17 mouse cellular contexts compared by ENCODE assay signal in genomic region chr10:43363431-43363851, GRCm38 (mm10).
A peak's percentile ranks its signal among the peaks of the same experiment; 100 is the strongest.
DNase-seq lines count a peak whose midpoint lies in the region; ATAC-seq and TF ChIP-seq lines count a peak whose summit lies in the region.
"Had no signal": no experiment of that assay in that cellular context is flagged by ENCODE, and none has a peak within 500 bp of the region (broad histone marks: within the 10 kb centered on the region; RNA-seq: fewer than 3 reads in every experiment).

No protein-coding gene starts in this region.

- 80% methylated on average over 5 of the region's 5 CpGs for WGBS in kidney, adult 2 months
- WGBS in kidney, embryonic 16.5 days, result 93% methylated on average over 5 of the region's 5 CpGs
- WGBS in heart, embryonic 12.5 days, result 91% methylated on average over 5 of the region's 5 CpGs

- no peak for ATAC-seq in kidney, embryonic 16.5 days (ENCODE audit: low FRiP score, low TSS enrichment)
- ATAC-seq in heart, embryonic 12.5 days (ENCODE audit: insufficient number of reproducible peaks, low FRiP score), result no peak
- ATAC-seq: midbrain, embryonic 15.5 days had no signal

- no peak overlapping the region for H3K9ac ChIP-seq in kidney, embryonic 16.5 days (replicated peaks; ENCODE audit: low read length)
- H3K9ac ChIP-seq in heart, embryonic 12.5 days, result no peak overlapping the region
- H3K9ac ChIP-seq: hindbrain, embryonic 15.5 days; liver, embryonic 15.5 days; midbrain, embryonic 15.5 days had no signal

- no peaks in the 10 kb centered on the region for H3K27me3 ChIP-seq in kidney, adult 2 months (replicated peaks; ENCODE audit: control insufficient read depth, insufficient read depth, low read length)
- no peaks in the 10 kb centered on the region for H3K27me3 ChIP-seq in kidney, embryonic 16.5 days (ENCODE audit: insufficient read depth, low read length)
- no peaks in the 10 kb centered on the region for H3K27me3 ChIP-seq in heart, embryonic 12.5 days (replicated peaks)
- H3K27me3 ChIP-seq: hindbrain, embryonic 15.5 days; liver, embryonic 15.5 days; midbrain, embryonic 15.5 days had no signal

- no peak for TF ChIP-seq POLR2A in kidney, adult 2 months (IDR thresholded peaks at IDR 0.05; ENCODE audit: low read depth, low read length)

- H3K27ac ChIP-seq in kidney, adult 2 months (ENCODE audit: insufficient read depth, low read depth, low read length), result no peak overlapping the region
- H3K27ac ChIP-seq in kidney, embryonic 16.5 days (ENCODE audit: low read length), result no peak overlapping the region
- H3K27ac ChIP-seq in heart, embryonic 12.5 days (ENCODE audit: poor library complexity, severe bottlenecking), result no peak overlapping the region
- H3K27ac ChIP-seq: hindbrain, embryonic 15.5 days; liver, embryonic 15.5 days; macrophage; midbrain, embryonic 15.5 days; stomach, postnatal 0 days had no signal

- H3K4me3 ChIP-seq in kidney, adult 2 months (ENCODE audit: insufficient read depth, low read depth, low read length), result no peak overlapping the region
- no peak overlapping the region for H3K4me3 ChIP-seq in kidney, embryonic 16.5 days (ENCODE audit: low read length)
- no peak overlapping the region for H3K4me3 ChIP-seq in heart, embryonic 12.5 days
- H3K4me3 ChIP-seq: erythroblast, embryonic 14.5 days; hindbrain, embryonic 15.5 days; liver, embryonic 15.5 days; midbrain, embryonic 15.5 days had no signal

- H3K36me3 ChIP-seq in kidney, adult 2 months (ENCODE audit: control insufficient read depth, insufficient read depth, low read length), result no peaks in the 10 kb centered on the region
- H3K36me3 ChIP-seq in kidney, embryonic 16.5 days (ENCODE audit: insufficient read depth, low read length), result no peaks in the 10 kb centered on the region
- H3K36me3 ChIP-seq in heart, embryonic 12.5 days, result no peaks in the 10 kb centered on the region
- H3K36me3 ChIP-seq: hindbrain, embryonic 15.5 days; liver, embryonic 15.5 days; midbrain, embryonic 15.5 days had no signal

- H3K4me1 ChIP-seq in kidney, adult 2 months (ENCODE audit: control insufficient read depth, insufficient read depth, low read length), result peaks cover 19% of the 10 kb centered on the region
- 0 out of 2 replicates have a peak, but pooled peaks cover 3% of the 10 kb centered on the region for H3K4me1 ChIP-seq in kidney, embryonic 16.5 days (ENCODE audit: insufficient read depth, low read length)
- H3K4me1 ChIP-seq in heart, embryonic 12.5 days (replicated peaks), result no peaks in the 10 kb centered on the region
- H3K4me1 ChIP-seq: liver, embryonic 15.5 days had no signal

- no peak for TF ChIP-seq CTCF in kidney, adult 2 months (conservative IDR thresholded peaks at IDR 0.05; ENCODE audit: insufficient read depth, insufficient read length, low read depth, low read length)

- peak; percentile 23 for DNase-seq in adrenal gland, postnatal 14 days
- no peak for DNase-seq in adrenal gland, adult (ENCODE audit: inconsistent age in 2 of 2, low spot score in 1 of 2)
- peak; percentile 89 for DNase-seq in kidney, adult 2 months
- peak; percentile 94 for DNase-seq in brain, adult 2 months (ENCODE audit: low read depth, low spot score)
- peak; percentile 63 to 74 for DNase-seq in cerebellum, postnatal 14 days
- DNase-seq in c-Kit-positive CD71-positive TER-119-positive erythroid progenitor cells, embryonic 14.5 days (ENCODE audit: low spot score), result no peak
- DNase-seq: gastrocnemius, postnatal 25 days; left cerebral cortex, postnatal 4 days; thymus, postnatal 4 days had no signal

- H3K4me2 ChIP-seq in kidney, embryonic 16.5 days (replicated peaks; ENCODE audit: low read depth, low read length), result no peak overlapping the region
- no peak overlapping the region for H3K4me2 ChIP-seq in heart, embryonic 12.5 days
- H3K4me2 ChIP-seq: hindbrain, embryonic 15.5 days; liver, embryonic 15.5 days; midbrain, embryonic 15.5 days had no signal

- H3K9me3 ChIP-seq in kidney, embryonic 16.5 days (ENCODE audit: low read length), result no peaks in the 10 kb centered on the region
- no peaks in the 10 kb centered on the region for H3K9me3 ChIP-seq in heart, embryonic 12.5 days (replicated peaks)
- H3K9me3 ChIP-seq: hindbrain, embryonic 15.5 days; liver, embryonic 15.5 days; midbrain, embryonic 15.5 days had no signal

Comparison
In these comparisons a context has a peak if more than half of its experiments do, and no peak if none do; other contexts are left out.
1. DNase-seq: peak in adrenal gland, postnatal 14 days (single experiment), kidney, adult 2 months (single experiment), brain, adult 2 months (single experiment) and cerebellum, postnatal 14 days (2 of 2); none in adrenal gland, adult (0 of 2) and c-Kit-positive CD71-positive TER-119-positive erythroid progenitor cells, embryonic 14.5 days (single experiment).